Comparison of ENCODE assay signal across 9 mouse cellular contexts in the genomic region with DNA sequence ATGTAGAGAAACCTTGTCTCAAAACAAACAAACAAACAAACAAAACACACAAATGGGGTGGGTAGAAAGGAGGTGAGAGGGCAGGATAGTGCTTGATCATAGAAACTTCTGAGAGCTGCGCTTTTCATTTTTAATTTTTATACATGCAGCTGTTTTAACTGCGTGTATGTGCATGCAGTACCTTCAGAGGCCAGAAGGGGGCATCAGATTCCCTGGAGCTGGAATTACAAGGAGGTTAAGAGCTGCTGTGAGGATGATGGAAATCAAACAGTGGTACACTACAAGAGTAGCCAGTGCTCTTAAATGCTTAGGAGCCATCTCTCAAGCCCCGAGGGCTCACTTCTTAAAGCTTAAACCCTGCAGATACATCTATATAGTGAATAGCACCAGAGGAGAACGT.
DNase-seq lines count a peak whose midpoint lies in the region; ATAC-seq lines count a peak whose summit lies in the region.
"Had no signal": no experiment of that assay in that cellular context is flagged by ENCODE, and none has a peak within 500 bp of the region (broad histone marks: within the 10 kb centered on the region; RNA-seq: fewer than 3 reads in every experiment).

No protein-coding gene starts in this region.

- peak; percentile 51 for DNase-seq in adrenal gland, postnatal 14 days
- no peak for DNase-seq in adrenal gland, adult 8-10 months
- DNase-seq in limb, embryonic 11.5 days (ENCODE audit: low spot score), result peak; percentile 64
- DNase-seq in limb, embryonic 10.5 days (ENCODE audit: low spot score), result no peak
- DNase-seq in embryonic facial prominence, embryonic 10.5 days (ENCODE audit: low spot score), result peak; percentile 41
- peak; percentile 18 to 76 for DNase-seq in spleen, postnatal 4 days (ENCODE audit: low spot score in 2 of 2)
- no peak for DNase-seq in urinary bladder, postnatal 4 days (ENCODE audit: low spot score in 2 of 2)
- no peak for DNase-seq in layer of hippocampus, adult 18-20 months (ENCODE audit: low spot score in 2 of 2)

- peaks cover 19% of the 10 kb centered on the region for H3K4me1 ChIP-seq in limb, embryonic 11.5 days (ENCODE audit: control insufficient read depth, insufficient read depth, low read length)
- H3K4me1 ChIP-seq in limb, embryonic 10.5 days, result peaks cover 46% of the 10 kb centered on the region
- peaks cover 29% of the 10 kb centered on the region for H3K4me1 ChIP-seq in embryonic facial prominence, embryonic 10.5 days

- H3K9me3 ChIP-seq in limb, embryonic 11.5 days (ENCODE audit: control insufficient read depth, low read length), result no peaks in the 10 kb centered on the region
- no peaks in the 10 kb centered on the region for H3K9me3 ChIP-seq in limb, embryonic 10.5 days (replicated peaks)
- H3K9me3 ChIP-seq in embryonic facial prominence, embryonic 10.5 days, result no peaks in the 10 kb centered on the region

- no peaks in the 10 kb centered on the region for H3K36me3 ChIP-seq in limb, embryonic 11.5 days (ENCODE audit: control insufficient read depth, insufficient read depth, low read length)
- H3K36me3 ChIP-seq in limb, embryonic 10.5 days, result no peaks in the 10 kb centered on the region
- no peaks in the 10 kb centered on the region; the same call in 1 of the 2 replicates for H3K36me3 ChIP-seq in embryonic facial prominence, embryonic 10.5 days (replicated peaks)

- no peak overlapping the region for H3K4me3 ChIP-seq in limb, embryonic 11.5 days (ENCODE audit: low read depth, low read length)
- no peak overlapping the region for H3K4me3 ChIP-seq in limb, embryonic 10.5 days
- H3K4me3 ChIP-seq in embryonic facial prominence, embryonic 10.5 days, result no peak overlapping the region

- H3K27ac ChIP-seq in limb, embryonic 11.5 days (replicated peaks; ENCODE audit: low read depth, low read length), result no peak overlapping the region
- no peak overlapping the region for H3K27ac ChIP-seq in limb, embryonic 10.5 days
- H3K27ac ChIP-seq in embryonic facial prominence, embryonic 10.5 days (replicated peaks), result no peak overlapping the region
- H3K27ac ChIP-seq: macrophage had no signal

- 91% methylated on average over 4 of the region's 4 CpGs for WGBS in limb, embryonic 11.5 days
- WGBS in limb, embryonic 10.5 days, result 90% methylated on average over 4 of the region's 4 CpGs
- WGBS in embryonic facial prominence, embryonic 10.5 days, result 86% methylated on average over 4 of the region's 4 CpGs

- H3K9ac ChIP-seq in limb, embryonic 11.5 days (ENCODE audit: low read length), result no peak overlapping the region

- H3K27me3 ChIP-seq in limb, embryonic 11.5 days (ENCODE audit: control insufficient read depth, insufficient read depth, low read length), result no peaks in the 10 kb centered on the region
- H3K27me3 ChIP-seq in limb, embryonic 10.5 days (ENCODE audit: low read depth, poor library complexity, severe bottlenecking), result peaks cover 23% of the 10 kb centered on the region
- H3K27me3 ChIP-seq in embryonic facial prominence, embryonic 10.5 days (replicated peaks; ENCODE audit: low read depth, poor library complexity, severe bottlenecking), result peaks cover 16% of the 10 kb centered on the region

- ATAC-seq in limb, embryonic 11.5 days (ENCODE audit: insufficient number of reproducible peaks, low FRiP score, low TSS enrichment, low read depth), result no peak

- H3K4me2 ChIP-seq in limb, embryonic 11.5 days (ENCODE audit: low read depth, severe bottlenecking), result no peak overlapping the region

Comparison
In these comparisons a context has a peak if more than half of its experiments do, and no peak if none do; other contexts are left out.
1. DNase-seq: peak in adrenal gland, postnatal 14 days (single experiment), limb, embryonic 11.5 days (single experiment), embryonic facial prominence, embryonic 10.5 days (single experiment) and spleen, postnatal 4 days (2 of 2); none in adrenal gland, adult 8-10 months (single experiment), limb, embryonic 10.5 days (single experiment), urinary bladder, postnatal 4 days (0 of 2) and layer of hippocampus, adult 18-20 months (0 of 2).